Mouse (Mus musculus): ENCODE results near the gene Plekhg6. TPM values are rescaled to one million over a fixed set of nuclear protein-coding genes. Genes with fewer than 3 reads are reported as not detected.

Gene Plekhg6
- polyA plus RNA-seq, 1 experiment from 2014 or later = not detected

DNA sequence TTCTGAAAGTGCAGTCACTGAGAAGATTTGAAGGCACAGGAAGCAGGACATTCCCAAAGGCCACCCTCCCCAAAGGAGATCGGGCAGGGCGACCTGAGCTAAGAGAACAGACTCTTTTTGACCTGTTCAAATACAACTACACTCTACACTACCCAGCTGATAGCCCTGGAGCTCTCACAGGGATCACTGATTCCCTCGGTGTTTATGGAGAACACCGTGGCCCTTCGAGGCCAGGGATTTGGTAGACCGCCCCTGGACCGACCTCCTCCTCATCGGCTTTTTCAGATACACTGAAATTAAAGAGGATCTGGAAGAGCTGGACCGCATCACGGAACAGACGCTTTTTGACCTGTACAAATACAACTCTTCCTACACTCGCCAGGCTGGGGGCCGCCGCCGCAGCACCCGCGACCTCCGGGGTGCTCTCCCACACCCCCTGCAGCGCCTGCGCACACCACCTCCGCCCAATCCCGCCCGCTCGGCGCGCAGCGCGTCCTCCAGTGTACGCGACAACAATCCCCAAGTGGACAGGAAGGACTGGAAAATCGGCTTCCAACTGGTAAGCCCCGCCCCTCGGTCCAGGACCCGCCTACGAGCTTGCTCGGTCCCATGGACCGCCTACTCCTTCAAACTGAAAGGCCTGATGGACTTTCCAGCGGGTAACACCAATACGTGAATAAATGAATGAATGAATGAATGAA is 49.8 kb downstream of the Plekhg6 start:
- Histone ChIP-seq H3K9me3 (replicated peaks; ENCODE audit: control insufficient read depth, low read length) (no peaks in the 10 kb centered on the region), H3K27ac (ENCODE audit: low read depth, low read length) (no peak overlapping the region), H3K4me3 (ENCODE audit: low read depth, low read length) (peak overlapping the region; percentile 45), H3K27me3 (replicated peaks; ENCODE audit: control insufficient read depth, insufficient read depth, low read length) (no peaks in the 10 kb centered on the region), H3K4me1 (ENCODE audit: control insufficient read depth, insufficient read depth, low read length) (0 out of 2 replicates have a peak, but pooled peaks cover 3% of the 10 kb centered on the region), H3K36me3 (ENCODE audit: control insufficient read depth, insufficient read depth, low read length) (no peaks in the 10 kb centered on the region), H3K9ac (ENCODE audit: low read length) (peak overlapping the region; percentile 60), H3K4me2 (ENCODE audit: low read length) (peak overlapping the region; percentile 81)
- peak; percentile 86 for DNase-seq (ENCODE audit: low spot score)
- WGBS = 1% methylated on average over 39 of the region's 39 CpGs
- ATAC-seq = peak; percentile 93

- no peak overlapping the region for H3K9ac ChIP-seq (ENCODE audit: low read length)
- no peak overlapping the region for H3K4me2 ChIP-seq (ENCODE audit: low read length)
- ATAC-seq = no peak
- no peak overlapping the region for H3K4me3 ChIP-seq (ENCODE audit: low read depth, low read length)
- no peaks in the 10 kb centered on the region for H3K36me3 ChIP-seq (ENCODE audit: control insufficient read depth, insufficient read depth, low read length)
- WGBS = 74% methylated on average over 5 of the region's 5 CpGs
- H3K27ac ChIP-seq (ENCODE audit: low read depth, low read length) = no peak overlapping the region
- H3K4me1 ChIP-seq (ENCODE audit: control insufficient read depth, insufficient read depth, low read length) = 0 out of 2 replicates have a peak, but pooled peaks cover 3% of the 10 kb centered on the region
- no peaks in the 10 kb centered on the region for H3K27me3 ChIP-seq (replicated peaks; ENCODE audit: control insufficient read depth, insufficient read depth, low read length)
- H3K9me3 ChIP-seq (replicated peaks; ENCODE audit: control insufficient read depth, low read length) = no peaks in the 10 kb centered on the region
- no peak for DNase-seq (ENCODE audit: low spot score)
These were observed 52.4 kb downstream of the Plekhg6 start for GRCm38 (mm10) chr6:125328243-125328642.

GRCm38 (mm10) chr6:125325337-125325736 is 55.3 kb downstream of the Plekhg6 start:
- no peaks in the 10 kb centered on the region for H3K4me1 ChIP-seq (ENCODE audit: control insufficient read depth, insufficient read depth, low read length)
- no peak overlapping the region for H3K4me2 ChIP-seq (ENCODE audit: low read length)
- no peak overlapping the region for H3K27ac ChIP-seq (ENCODE audit: low read depth, low read length)
- peaks cover 11% of the 10 kb centered on the region; the same call in 1 of the 2 replicates for H3K27me3 ChIP-seq (replicated peaks; ENCODE audit: control insufficient read depth, insufficient read depth, low read length)
- no peak overlapping the region; the same call in 1 of the 2 replicates for H3K9ac ChIP-seq (ENCODE audit: low read length)
- ATAC-seq (no peak), DNase-seq (ENCODE audit: low spot score) (no peak)
- H3K4me3 ChIP-seq (ENCODE audit: low read depth, low read length) = no peak overlapping the region
- WGBS = 70% methylated on average over 6 of the region's 6 CpGs
- H3K36me3 ChIP-seq (ENCODE audit: control insufficient read depth, insufficient read depth, low read length) = no peaks in the 10 kb centered on the region
- no peaks in the 10 kb centered on the region for H3K9me3 ChIP-seq (replicated peaks; ENCODE audit: control insufficient read depth, low read length)

DNA sequence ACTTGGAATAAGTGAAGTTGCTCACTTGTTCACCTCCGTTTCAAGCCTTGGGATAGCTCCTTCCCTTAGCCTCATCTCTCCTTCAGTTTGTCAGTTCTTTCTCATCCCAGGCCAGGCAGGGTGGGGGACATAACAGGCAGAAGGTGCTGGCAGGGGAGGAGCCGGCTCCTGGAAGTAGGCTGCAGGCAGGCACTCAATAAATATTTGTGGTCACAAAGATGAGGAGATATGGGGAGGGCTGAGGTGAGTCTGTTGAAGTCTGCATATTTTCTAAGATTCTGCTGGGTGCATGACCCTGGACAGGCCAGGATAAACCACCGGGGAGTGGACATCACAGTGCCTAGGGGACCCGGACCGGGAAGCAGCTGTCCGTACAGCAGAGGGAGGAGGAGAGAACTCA is 57.0 kb downstream of the Plekhg6 start:
- ATAC-seq = no peak
- no peak overlapping the region for H3K9ac ChIP-seq (ENCODE audit: low read length)
- H3K9me3 ChIP-seq (replicated peaks; ENCODE audit: control insufficient read depth, low read length) = no peaks in the 10 kb centered on the region
- 74% methylated on average over 6 of the region's 6 CpGs for WGBS
- H3K36me3 ChIP-seq (ENCODE audit: control insufficient read depth, insufficient read depth, low read length) = no peaks in the 10 kb centered on the region
- H3K27me3 ChIP-seq (replicated peaks; ENCODE audit: control insufficient read depth, insufficient read depth, low read length) = peaks cover 11% of the 10 kb centered on the region; the same call in 1 of the 2 replicates
- DNase-seq (ENCODE audit: low spot score) = no peak
- H3K27ac ChIP-seq (ENCODE audit: low read depth, low read length) = no peak overlapping the region
- H3K4me3 ChIP-seq (ENCODE audit: low read depth, low read length) = no peak overlapping the region
- no peak overlapping the region for H3K4me2 ChIP-seq (ENCODE audit: low read length)
- no peaks in the 10 kb centered on the region for H3K4me1 ChIP-seq (ENCODE audit: control insufficient read depth, insufficient read depth, low read length)

- ATAC-seq (no peak), DNase-seq (ENCODE audit: low spot score) (no peak)
- WGBS = 42% methylated on average over 13 of the region's 13 CpGs
- H3K4me1 ChIP-seq (ENCODE audit: control insufficient read depth, insufficient read depth, low read length) = no peaks in the 10 kb centered on the region
- H3K9ac ChIP-seq (ENCODE audit: low read length) = no peak overlapping the region
- H3K9me3 ChIP-seq (replicated peaks; ENCODE audit: control insufficient read depth, low read length) = no peaks in the 10 kb centered on the region
- H3K4me3 ChIP-seq (ENCODE audit: low read depth, low read length) = no peak overlapping the region
- peaks cover 11% of the 10 kb centered on the region; the same call in 1 of the 2 replicates for H3K27me3 ChIP-seq (replicated peaks; ENCODE audit: control insufficient read depth, insufficient read depth, low read length)
- no peaks in the 10 kb centered on the region for H3K36me3 ChIP-seq (ENCODE audit: control insufficient read depth, insufficient read depth, low read length)
- H3K27ac ChIP-seq (ENCODE audit: low read depth, low read length) = no peak overlapping the region
- H3K4me2 ChIP-seq (ENCODE audit: low read length) = no peak overlapping the region
These were observed 57.8 kb downstream of the Plekhg6 start for GRCm38 (mm10) chr6:125322794-125323193.

DNA sequence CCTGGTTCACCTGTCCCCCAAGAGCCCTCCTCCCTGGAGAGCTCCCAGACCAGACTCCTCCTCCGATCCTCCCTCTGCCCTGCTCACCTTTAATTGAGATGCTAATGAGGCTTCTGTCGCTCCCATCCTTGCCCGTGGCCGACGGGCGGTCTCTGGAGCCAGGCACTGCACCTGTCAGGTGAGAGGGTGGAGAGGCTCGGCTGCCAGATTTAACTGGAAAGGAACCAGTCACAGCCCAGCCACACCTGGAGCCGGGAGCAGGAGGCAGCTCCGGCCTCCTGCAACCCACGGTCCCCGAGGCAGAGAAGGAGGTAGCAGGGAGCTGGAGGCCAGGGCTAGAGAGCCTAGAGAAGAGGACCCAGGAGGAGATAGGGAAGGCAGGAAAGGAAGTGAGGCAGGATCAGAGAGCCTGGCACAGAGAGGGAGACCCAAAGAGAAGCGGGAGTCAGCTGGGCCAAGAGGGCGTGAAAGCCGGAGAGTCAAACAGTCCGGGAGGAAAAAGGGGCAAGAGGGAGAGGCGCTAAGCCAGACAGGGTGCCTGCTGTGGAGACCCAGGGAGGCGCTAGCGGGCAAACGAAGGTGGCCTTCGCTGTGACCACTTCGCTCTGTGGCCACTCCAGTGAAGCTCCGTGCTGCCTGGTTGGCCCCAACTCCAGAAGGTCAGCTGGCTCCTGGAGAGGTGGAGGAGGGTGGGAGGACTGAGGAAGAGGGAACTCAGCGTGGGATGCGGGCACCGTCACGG is 59.3 kb downstream of the Plekhg6 start:
- Histone ChIP-seq H3K4me3 (ENCODE audit: low read depth, low read length) (no peak overlapping the region), H3K36me3 (ENCODE audit: control insufficient read depth, insufficient read depth, low read length) (no peaks in the 10 kb centered on the region), H3K9me3 (replicated peaks; ENCODE audit: control insufficient read depth, low read length) (no peaks in the 10 kb centered on the region), H3K9ac (ENCODE audit: low read length) (no peak overlapping the region), H3K27me3 (replicated peaks; ENCODE audit: control insufficient read depth, insufficient read depth, low read length) (peaks cover 11% of the 10 kb centered on the region; the same call in 1 of the 2 replicates), H3K4me2 (ENCODE audit: low read length) (no peak overlapping the region), H3K27ac (ENCODE audit: low read depth, low read length) (no peak overlapping the region), H3K4me1 (ENCODE audit: control insufficient read depth, insufficient read depth, low read length) (no peaks in the 10 kb centered on the region)
- ATAC-seq (no peak), DNase-seq (ENCODE audit: low spot score) (no peak)
- WGBS = 6% methylated on average over 26 of the region's 26 CpGs

DNA sequence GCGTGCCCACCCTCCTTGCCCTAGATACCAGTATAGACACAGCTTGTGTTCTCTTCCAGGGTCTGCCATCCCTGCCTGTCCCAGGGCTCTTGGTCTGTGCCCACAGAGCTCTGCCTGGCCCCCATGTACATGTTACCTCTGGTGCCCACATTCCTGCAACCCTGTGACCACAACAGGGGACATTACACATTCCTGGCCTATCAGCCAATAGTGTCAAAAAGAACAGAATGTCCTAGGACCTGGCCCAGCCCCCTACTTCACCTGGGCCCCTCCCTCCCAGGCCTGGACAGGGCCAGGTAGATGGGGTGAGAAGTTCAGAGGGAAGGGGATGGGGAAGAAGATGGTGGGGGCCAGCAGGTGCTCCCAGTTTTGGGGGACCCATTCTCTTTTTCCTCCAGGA is 60.3 kb downstream of the Plekhg6 start, which contains the start of gene Scnn1a:
Scnn1a (plus strand) TSS at position 337 of the 400 bp plus-strand sequence.
- H3K4me2 ChIP-seq (ENCODE audit: low read length) = no peak within 1 kb of the TSS
- ATAC-seq = no peak

GRCm38 (mm10) chr6:125319919-125320296 is 60.7 kb downstream of the Plekhg6 start:
- no peak overlapping the region for H3K4me2 ChIP-seq (ENCODE audit: low read length)
- H3K9me3 ChIP-seq (replicated peaks; ENCODE audit: control insufficient read depth, low read length) = no peaks in the 10 kb centered on the region
- DNase-seq (ENCODE audit: low spot score) = no peak
- H3K27me3 ChIP-seq (replicated peaks; ENCODE audit: control insufficient read depth, insufficient read depth, low read length) = peaks cover 11% of the 10 kb centered on the region; the same call in 1 of the 2 replicates
- H3K36me3 ChIP-seq (ENCODE audit: control insufficient read depth, insufficient read depth, low read length) = no peaks in the 10 kb centered on the region
- H3K4me1 ChIP-seq (ENCODE audit: control insufficient read depth, insufficient read depth, low read length) = no peaks in the 10 kb centered on the region
- no peak overlapping the region for H3K27ac ChIP-seq (ENCODE audit: low read depth, low read length)
- ATAC-seq = no peak
- H3K9ac ChIP-seq (ENCODE audit: low read length) = no peak overlapping the region
- no peak overlapping the region for H3K4me3 ChIP-seq (ENCODE audit: low read depth, low read length)

More for the DNA sequence above, 60.3 kb downstream of the Plekhg6 start, which contains the start of gene Scnn1a:
- H3K27ac ChIP-seq (ENCODE audit: low read depth, low read length) = no peak within 1 kb of the TSS
- H3K4me3 ChIP-seq (ENCODE audit: low read depth, low read length) = no peak within 1 kb of the TSS
- H3K36me3 ChIP-seq (ENCODE audit: control insufficient read depth, insufficient read depth, low read length) = no peaks in the 10 kb centered on the region
- 88% methylated on average over 1 of the region's 1 CpGs for WGBS
- H3K4me1 ChIP-seq (ENCODE audit: control insufficient read depth, insufficient read depth, low read length) = no peaks in the 10 kb centered on the region
- H3K27me3 ChIP-seq (replicated peaks; ENCODE audit: control insufficient read depth, insufficient read depth, low read length) = peaks cover 11% of the 10 kb centered on the region; the same call in 1 of the 2 replicates
- no peak within 1 kb of the TSS for H3K9ac ChIP-seq (ENCODE audit: low read length)
- no peaks in the 10 kb centered on the region for H3K9me3 ChIP-seq (replicated peaks; ENCODE audit: control insufficient read depth, low read length)
- DNase-seq (ENCODE audit: low spot score) = no peak

Measured in forebrain, embryonic 14.5 days (tissue).